Mouse (Mus musculus): ENCODE data around the gene Tbx20. TPM values are rescaled to one million over a fixed set of nuclear protein-coding genes. Genes with fewer than 3 reads are reported as not detected.

The Tbx20 gene
- polyA plus RNA-seq, 1 experiment from 2014 or later, result 4.3 TPM

DNA sequence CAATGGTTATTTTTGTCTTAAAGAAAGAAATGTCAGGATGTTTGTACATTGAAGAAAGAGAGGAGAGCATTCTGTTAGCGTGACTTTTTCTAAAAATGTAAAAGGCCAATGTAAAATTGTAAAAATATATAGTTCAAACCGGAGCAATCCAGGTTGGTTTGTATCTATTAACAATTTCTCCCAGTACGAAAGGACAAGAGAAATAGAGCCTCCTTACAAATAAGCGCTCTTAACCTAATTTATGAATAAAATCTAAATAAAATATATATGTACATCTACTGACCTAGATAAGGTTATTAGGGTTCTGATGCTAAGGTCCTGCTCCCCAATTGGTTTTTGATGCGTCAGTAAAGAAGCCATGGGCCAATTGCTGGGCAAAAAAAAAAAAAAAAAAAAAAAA is 29.1 kb downstream of the Tbx20 start:
- H3K36me3 ChIP-seq (ENCODE audit: control insufficient read depth, insufficient read depth, low read length), result no peaks in the 10 kb centered on the region
- no peak overlapping the region for H3K9ac ChIP-seq (ENCODE audit: low read depth, low read length)
- H3K4me3 ChIP-seq (ENCODE audit: low read depth, low read length), result no peak overlapping the region
- DNase-seq (ENCODE audit: low spot score) (no peak), ATAC-seq (ENCODE audit: low FRiP score) (no peak)
- WGBS, result 92% methylated on average over 5 of the region's 5 CpGs
- no peak overlapping the region for H3K4me2 ChIP-seq (replicated peaks; ENCODE audit: low read depth, low read length)
- no peak overlapping the region for H3K27ac ChIP-seq (ENCODE audit: low read depth, low read length)
- no peaks in the 10 kb centered on the region for H3K4me1 ChIP-seq (replicated peaks; ENCODE audit: control insufficient read depth, insufficient read depth, low read length)
- H3K27me3 ChIP-seq (ENCODE audit: control insufficient read depth, insufficient read depth, low read length), result no peaks in the 10 kb centered on the region
- no peaks in the 10 kb centered on the region for H3K9me3 ChIP-seq (ENCODE audit: control insufficient read depth, low read length)

DNA sequence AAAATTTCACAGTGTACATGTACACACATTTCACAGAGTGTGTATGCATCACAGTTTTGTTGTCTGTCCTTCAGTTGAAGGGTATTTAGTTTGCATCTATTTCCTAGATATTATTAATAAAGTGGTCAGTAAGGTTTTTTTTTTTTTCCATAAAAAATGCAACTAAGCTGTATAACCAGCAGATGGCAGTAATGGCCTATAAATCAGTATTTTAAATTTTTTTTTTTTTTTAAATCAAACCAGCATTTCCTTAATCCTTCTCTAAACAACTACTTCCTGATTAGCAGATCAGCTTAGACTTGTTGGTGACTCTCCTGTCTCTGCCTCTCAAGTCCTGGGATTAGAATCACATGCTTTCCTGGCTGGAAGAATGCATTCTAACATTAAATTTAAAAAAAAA is 72.9 kb downstream of the Tbx20 start:
- Histone ChIP-seq H3K4me3 (ENCODE audit: low read depth, low read length) (no peak overlapping the region), H3K27me3 (ENCODE audit: control insufficient read depth, insufficient read depth, low read length) (no peaks in the 10 kb centered on the region), H3K36me3 (ENCODE audit: control insufficient read depth, insufficient read depth, low read length) (no peaks in the 10 kb centered on the region), H3K4me1 (replicated peaks; ENCODE audit: control insufficient read depth, insufficient read depth, low read length) (no peaks in the 10 kb centered on the region), H3K27ac (ENCODE audit: low read depth, low read length) (no peak overlapping the region), H3K4me2 (replicated peaks; ENCODE audit: low read depth, low read length) (no peak overlapping the region), H3K9ac (ENCODE audit: low read depth, low read length) (no peak overlapping the region), H3K9me3 (ENCODE audit: control insufficient read depth, low read length) (no peaks in the 10 kb centered on the region)
- DNase-seq (ENCODE audit: low spot score) (no peak), ATAC-seq (ENCODE audit: low FRiP score) (no peak)

DNA sequence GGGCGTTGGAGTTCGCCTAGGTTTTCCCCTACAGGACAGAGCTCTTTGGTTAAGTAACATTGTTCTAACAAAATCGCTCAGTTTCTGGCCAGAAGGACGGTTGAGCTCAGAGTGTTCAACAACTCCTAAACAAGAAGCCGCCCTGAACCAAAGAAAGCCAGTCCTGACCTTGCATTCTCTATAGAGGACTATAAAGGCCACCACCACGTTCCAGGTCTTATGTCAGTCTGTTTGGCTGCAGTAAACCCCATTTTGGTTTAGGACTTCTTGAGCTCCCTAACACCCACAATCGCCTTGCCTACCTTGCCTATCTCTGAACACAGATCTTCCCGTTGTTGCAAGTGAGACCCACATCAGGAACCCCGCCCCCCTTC is 77.7 kb downstream of the Tbx20 start:
- H3K4me1 ChIP-seq (replicated peaks; ENCODE audit: control insufficient read depth, insufficient read depth, low read length), result no peaks in the 10 kb centered on the region
- no peaks in the 10 kb centered on the region for H3K36me3 ChIP-seq (ENCODE audit: control insufficient read depth, insufficient read depth, low read length)
- peak overlapping the region; percentile 21; the same call in 1 of the 2 replicates for H3K9ac ChIP-seq (ENCODE audit: low read depth, low read length)
- no peaks in the 10 kb centered on the region for H3K27me3 ChIP-seq (ENCODE audit: control insufficient read depth, insufficient read depth, low read length)
- peak overlapping the region; percentile 77 for H3K4me2 ChIP-seq (replicated peaks; ENCODE audit: low read depth, low read length)
- H3K9me3 ChIP-seq (ENCODE audit: control insufficient read depth, low read length), result no peaks in the 10 kb centered on the region
- WGBS, result 16% methylated on average over 9 of the region's 9 CpGs
- DNase-seq (ENCODE audit: low spot score) (no peak), ATAC-seq (ENCODE audit: low FRiP score) (peak; percentile 56; the same call in 1 of the 2 replicates)
- no peak overlapping the region for H3K27ac ChIP-seq (ENCODE audit: low read depth, low read length)
- peak overlapping the region; percentile 35 for H3K4me3 ChIP-seq (ENCODE audit: low read depth, low read length)

DNA sequence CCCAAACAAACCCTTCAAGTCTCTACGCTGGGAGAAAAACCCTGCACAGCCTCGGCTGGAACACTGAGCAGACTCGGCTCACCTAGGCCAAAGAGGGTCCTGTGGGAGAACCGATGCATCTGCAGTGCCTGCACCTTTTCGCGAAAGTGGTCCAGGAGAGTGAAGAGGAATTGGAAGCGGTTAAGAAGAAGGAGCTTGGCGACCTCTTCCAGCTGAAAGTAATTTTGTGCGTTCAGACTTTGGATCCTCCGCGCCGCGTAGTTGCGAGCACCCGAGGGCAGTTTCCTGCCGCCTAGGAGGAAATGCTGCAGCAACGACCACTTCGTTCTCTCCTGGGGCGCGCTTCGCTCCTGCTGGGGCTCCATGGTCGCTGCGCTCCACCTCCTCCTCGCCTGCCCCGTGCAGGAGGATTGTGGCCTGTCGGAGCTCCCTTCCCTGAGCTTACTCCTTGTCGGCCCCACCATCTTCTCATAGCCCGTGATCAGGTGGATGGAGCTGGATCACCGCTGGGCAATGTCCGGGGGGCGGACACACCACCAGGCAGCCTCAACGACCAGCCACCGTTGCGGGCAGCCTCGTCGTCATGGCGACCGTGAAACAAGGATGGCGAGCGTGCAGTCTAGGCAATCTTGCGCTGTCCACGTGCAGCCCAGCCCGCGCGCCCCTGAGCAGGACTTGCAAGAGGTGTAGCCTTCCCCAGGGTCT is 78.3 kb downstream of the Tbx20 start, which contains the start of gene Dpy19l2:
Gene Dpy19l2, minus strand, starts transcription at position 594 of the 705 bp plus-strand sequence.
- under 1% methylated on average over 45 of the region's 45 CpGs for WGBS
- ATAC-seq (ENCODE audit: low FRiP score), result peak; percentile 96
- no peak within 1 kb of the TSS for H3K27ac ChIP-seq (ENCODE audit: low read depth, low read length)
- H3K4me3 ChIP-seq (ENCODE audit: low read depth, low read length), result peak within 1 kb of the TSS; percentile 35
- H3K9ac ChIP-seq (ENCODE audit: low read depth, low read length), result peak within 1 kb of the TSS; percentile 21
- no peaks in the 10 kb centered on the region for H3K36me3 ChIP-seq (ENCODE audit: control insufficient read depth, insufficient read depth, low read length)
- no peaks in the 10 kb centered on the region for H3K27me3 ChIP-seq (ENCODE audit: control insufficient read depth, insufficient read depth, low read length)
- H3K4me1 ChIP-seq (replicated peaks; ENCODE audit: control insufficient read depth, insufficient read depth, low read length), result no peaks in the 10 kb centered on the region
- H3K9me3 ChIP-seq (ENCODE audit: control insufficient read depth, low read length), result no peaks in the 10 kb centered on the region
- DNase-seq (ENCODE audit: low spot score), result peak; percentile 76
- peak within 1 kb of the TSS; percentile 77 for H3K4me2 ChIP-seq (replicated peaks; ENCODE audit: low read depth, low read length)

Other genes starting within 250 kb of the Tbx20 start
- not detected in 2 replicates for gene Cypt4, start 149.1 kb downstream of the Tbx20 start, polyA plus RNA-seq (2014; fragmentation: Nextera tagmentation; extraction: Ambion mirVana)
- 0.57 and 0.62 TPM in 2 replicates for gene Dpy19l2, start 78.0 kb downstream of the Tbx20 start, polyA plus RNA-seq (2014; fragmentation: Nextera tagmentation; extraction: Ambion mirVana)